Mouse (Mus musculus): ENCODE data around the gene Gm8005. TPM values are rescaled to one million over a fixed set of nuclear protein-coding genes. Genes with fewer than 3 reads are reported as not detected.

Gene Gm8005
- not detected for polyA plus RNA-seq (2014; fragmentation: Illumina TruSeq; extraction: RNeasy Lipid Tissue Mini Kit (QIAGEN cat#74804); ENCODE audit: low read depth, low replicate concordance)

DNA sequence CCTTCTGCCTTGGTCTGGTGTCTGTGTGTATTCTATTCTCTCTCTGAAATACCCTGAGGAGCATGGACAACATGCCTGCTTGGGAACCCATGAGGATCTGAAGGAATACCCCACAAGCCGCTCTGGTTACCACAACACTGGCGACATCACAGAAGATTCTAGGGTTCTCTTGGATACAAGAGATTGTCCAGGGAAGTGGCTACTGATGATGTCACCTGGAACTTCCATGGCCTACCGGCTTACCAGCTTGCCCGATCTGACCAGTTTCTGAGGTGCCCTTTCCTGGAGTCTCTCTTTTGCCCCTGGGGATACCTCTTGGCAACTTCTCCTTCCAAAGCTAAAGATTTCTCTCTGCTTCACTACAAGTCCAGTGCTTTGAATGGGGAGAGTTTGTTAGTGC is at the start of gene Gm8005:
Gene Gm8005, minus strand, starts transcription at position 101 of the 400 bp plus-strand sequence.

DNA sequence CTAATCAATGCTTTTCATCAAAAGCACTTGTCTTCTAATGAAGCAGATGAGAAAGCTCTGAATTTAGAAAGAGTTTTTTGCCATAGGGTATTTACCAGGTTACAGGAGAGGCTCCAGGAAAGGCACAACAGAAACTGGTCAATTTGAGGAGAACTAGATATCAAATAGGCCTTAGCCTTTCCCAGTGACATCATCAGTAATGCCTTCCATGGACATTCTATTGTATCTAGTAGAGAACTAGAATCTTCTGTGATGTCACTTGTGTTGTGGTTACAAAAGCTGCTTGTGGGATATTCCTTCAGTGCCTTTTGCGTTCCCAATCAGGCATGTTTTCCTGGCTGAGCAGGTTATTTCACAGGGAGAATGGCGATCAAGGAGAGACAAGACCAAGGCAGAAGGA is 24.1 kb upstream of the Gm8005 start, which contains the start of gene Gm8011:
Gene Gm8011, plus strand, starts transcription at position 301 of the 400 bp plus-strand sequence.

Other genes starting within 250 kb of the Gm8005 start
- gene Gm3573, start 248.9 kb downstream of the Gm8005 start, polyA plus RNA-seq (2014; fragmentation: Illumina TruSeq; extraction: RNeasy Lipid Tissue Mini Kit (QIAGEN cat#74804); ENCODE audit: low read depth, low replicate concordance), result not detected
- not detected for gene Gm17026, start 179.6 kb downstream of the Gm8005 start, polyA plus RNA-seq (2014; fragmentation: Illumina TruSeq; extraction: RNeasy Lipid Tissue Mini Kit (QIAGEN cat#74804); ENCODE audit: low read depth, low replicate concordance)
- gene Gm9611, start 142.3 kb downstream of the Gm8005 start, polyA plus RNA-seq (2014; fragmentation: Illumina TruSeq; extraction: RNeasy Lipid Tissue Mini Kit (QIAGEN cat#74804); ENCODE audit: low read depth, low replicate concordance), result not detected
- gene Gm7995, start 129.5 kb downstream of the Gm8005 start, polyA plus RNA-seq (2014; fragmentation: Illumina TruSeq; extraction: RNeasy Lipid Tissue Mini Kit (QIAGEN cat#74804); ENCODE audit: low read depth, low replicate concordance), result not detected
- not detected for gene Gm8011, start 24.2 kb upstream of the Gm8005 start, polyA plus RNA-seq (2014; fragmentation: Illumina TruSeq; extraction: RNeasy Lipid Tissue Mini Kit (QIAGEN cat#74804); ENCODE audit: low read depth, low replicate concordance)
- not detected for gene Gm8020, start 62.7 kb upstream of the Gm8005 start, polyA plus RNA-seq (2014; fragmentation: Illumina TruSeq; extraction: RNeasy Lipid Tissue Mini Kit (QIAGEN cat#74804); ENCODE audit: low read depth, low replicate concordance)
- gene Gm8024, start 84.6 kb upstream of the Gm8005 start, polyA plus RNA-seq (2014; fragmentation: Illumina TruSeq; extraction: RNeasy Lipid Tissue Mini Kit (QIAGEN cat#74804); ENCODE audit: low read depth, low replicate concordance), result not detected
- not detected for gene Gm17124, start 160.2 kb upstream of the Gm8005 start, polyA plus RNA-seq (2014; fragmentation: Illumina TruSeq; extraction: RNeasy Lipid Tissue Mini Kit (QIAGEN cat#74804); ENCODE audit: low read depth, low replicate concordance)
- not detected for gene Gm3633, start 202.2 kb upstream of the Gm8005 start, polyA plus RNA-seq (2014; fragmentation: Illumina TruSeq; extraction: RNeasy Lipid Tissue Mini Kit (QIAGEN cat#74804); ENCODE audit: low read depth, low replicate concordance)
- not detected for gene Gm10378, start 216.3 kb upstream of the Gm8005 start, polyA plus RNA-seq (2014; fragmentation: Illumina TruSeq; extraction: RNeasy Lipid Tissue Mini Kit (QIAGEN cat#74804); ENCODE audit: low read depth, low replicate concordance)

Data from sigmoid colon, adult 10 weeks (tissue).